Mouse (Mus musculus): ENCODE data around the gene Gm45021. TPM values are rescaled to one million over a fixed set of nuclear protein-coding genes. Genes with fewer than 3 reads are reported as not detected.
"Not testable (repeated sequence)": the region's sequence is repeated elsewhere in the genome, so short reads cannot be mapped to it uniquely, and the experiment has no call there.

Gene Gm45021
- total RNA-seq, 2 experiments from 2014 or later: not detected

GRCm38 (mm10) chr6:48613464-48613863, 24.1 kb downstream of the Gm45021 start:
- no peak for DNase-seq

- DNase-seq: no peak
These were observed 25.3 kb downstream of the Gm45021 start for GRCm38 (mm10) chr6:48614756-48615155.

DNA sequence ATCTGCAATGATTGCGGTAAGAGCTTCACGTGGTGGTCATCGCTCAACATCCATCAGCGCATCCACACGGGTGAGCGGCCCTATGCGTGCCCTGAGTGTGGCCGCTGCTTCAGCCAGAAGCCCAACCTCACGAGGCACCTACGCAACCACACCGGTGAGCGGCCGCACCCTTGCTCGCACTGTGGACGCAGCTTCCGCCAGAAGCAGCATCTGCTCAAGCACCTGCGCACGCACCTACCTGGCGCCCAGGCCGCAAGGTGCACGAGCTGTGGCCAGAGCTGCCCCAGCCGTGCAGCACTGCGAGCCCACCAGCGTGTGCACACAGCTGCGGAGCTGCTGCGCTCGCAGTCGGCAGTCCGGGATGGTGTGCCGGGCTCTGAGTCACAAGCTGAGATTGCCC, 30.6 kb downstream of the Gm45021 start:
- no peak for DNase-seq

DNA sequence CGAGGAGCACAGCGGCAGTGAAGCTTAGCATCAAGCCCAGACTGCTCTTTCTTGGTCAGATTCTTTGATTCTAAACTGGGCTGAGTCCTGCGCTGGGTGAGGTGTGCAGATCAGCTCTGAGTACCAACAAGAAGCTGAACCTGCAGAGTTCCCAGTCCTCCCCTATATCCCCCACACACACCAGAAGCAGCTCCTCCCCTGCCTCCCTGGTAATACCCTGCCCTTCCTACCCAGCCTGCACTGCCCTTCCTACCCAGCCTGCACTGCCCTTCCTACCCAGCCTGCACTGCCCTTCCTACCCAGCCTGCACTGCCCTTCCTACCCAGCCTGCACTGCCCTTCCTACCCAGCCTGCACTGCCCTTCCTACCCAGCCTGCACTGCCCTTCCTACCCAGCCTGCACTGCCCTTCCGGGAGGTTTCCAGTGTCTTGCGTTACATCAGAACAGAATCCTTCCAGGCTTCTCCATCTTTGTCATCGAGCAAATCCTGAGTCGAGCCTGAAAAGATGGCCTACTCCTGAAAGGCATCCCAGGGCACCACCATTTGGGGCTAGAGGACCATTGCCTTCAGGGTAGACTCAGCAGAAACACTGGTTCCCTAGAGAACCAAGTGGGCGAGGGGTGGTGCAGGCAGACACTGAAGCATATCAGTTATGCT, 32.9 kb downstream of the Gm45021 start:
- not testable (repeated sequence) for DNase-seq

DNA sequence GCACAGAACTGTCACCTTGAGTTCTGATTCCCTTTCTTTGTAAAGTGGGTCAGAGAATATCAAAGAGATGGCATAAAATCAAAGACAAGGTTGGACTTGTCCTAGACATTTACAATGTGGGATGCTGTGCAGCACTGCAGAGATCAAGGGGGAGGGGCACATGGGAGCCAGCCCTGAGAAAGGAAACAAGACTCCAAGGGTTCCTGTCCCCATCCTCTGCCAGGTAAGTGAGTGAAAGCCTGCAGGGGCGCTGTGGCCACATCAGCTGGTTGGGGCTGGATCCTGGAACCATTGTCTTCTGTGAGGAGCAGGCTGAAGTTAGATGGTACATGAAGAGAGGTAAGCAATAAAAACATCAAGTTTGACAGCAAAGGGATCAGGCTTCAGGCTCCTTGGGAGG, 34.0 kb downstream of the Gm45021 start:
- DNase-seq: no peak

GRCm38 (mm10) chr6:48626464-48626863, 37.1 kb downstream of the Gm45021 start, which contains the start of gene AI854703:
AI854703 (plus strand) TSS chr6:48626764.
- DNase-seq: no peak

DNA sequence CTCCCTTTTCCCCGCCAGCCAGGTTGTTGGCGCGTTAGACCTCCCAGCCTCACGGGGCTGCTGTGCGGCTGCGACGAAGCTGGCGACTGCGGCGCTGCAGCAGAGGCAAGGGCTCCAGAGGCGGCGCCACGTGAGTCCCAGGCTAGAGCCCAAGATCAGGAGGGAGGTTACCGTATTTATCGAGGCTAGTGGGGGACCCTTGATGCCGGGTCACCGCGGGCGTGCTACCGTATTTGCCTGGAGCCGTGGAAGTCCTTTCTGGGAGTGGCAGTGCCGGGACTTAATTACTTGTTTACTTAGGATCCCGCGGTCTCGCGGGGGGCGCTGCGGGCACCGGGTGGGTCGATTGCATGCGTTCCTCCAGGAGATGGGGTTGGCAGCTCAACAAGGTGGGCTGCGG, 37.6 kb downstream of the Gm45021 start:
- DNase-seq: peak; percentile 35

GRCm38 (mm10) chr6:48627511-48627924, 38.1 kb downstream of the Gm45021 start:
- no peak for DNase-seq

GRCm38 (mm10) chr6:48628377-48628776, 39.0 kb downstream of the Gm45021 start:
- DNase-seq: no peak

DNA sequence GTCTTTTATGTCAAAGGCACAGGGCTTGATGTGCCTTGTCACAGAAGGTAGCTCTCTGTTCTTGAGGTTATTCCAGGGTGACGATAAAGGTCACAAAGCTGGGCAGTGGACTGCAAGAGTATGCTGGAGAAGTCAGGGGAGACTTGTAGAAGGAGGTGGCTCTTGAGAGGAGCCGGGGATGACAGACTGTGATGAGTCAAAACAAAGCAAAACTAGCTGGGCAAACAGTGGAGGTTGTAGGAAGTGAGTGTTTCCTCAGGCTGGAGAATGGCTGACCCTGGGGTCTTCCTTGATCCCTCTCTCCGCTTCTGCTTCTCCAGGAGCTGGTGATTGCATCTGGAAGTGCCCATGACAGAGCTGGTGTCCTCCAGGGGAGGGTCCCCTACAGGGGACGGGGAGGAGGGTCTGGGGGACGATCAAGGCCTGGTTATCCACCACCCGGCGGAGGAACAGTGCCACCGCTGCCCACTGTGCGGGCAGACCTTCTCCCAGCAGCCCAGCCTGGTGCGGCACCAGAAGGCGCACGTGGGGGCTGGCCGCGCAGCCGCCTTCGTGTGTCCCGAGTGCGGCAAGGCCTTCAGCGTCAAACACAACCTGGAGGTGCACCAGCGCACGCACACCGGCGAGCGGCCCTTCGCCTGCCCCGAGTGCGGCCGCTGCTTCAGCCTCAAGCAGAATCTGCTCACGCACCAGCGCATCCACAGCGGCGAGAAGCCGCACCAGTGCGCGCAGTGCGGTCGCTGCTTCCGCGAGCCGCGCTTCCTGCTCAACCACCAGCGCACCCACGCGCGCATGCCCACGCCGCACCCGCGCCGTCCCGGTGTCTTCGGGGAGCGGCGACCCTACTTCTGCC, 39.6 kb downstream of the Gm45021 start:
- DNase-seq: no peak

- DNase-seq: no peak
These were observed 40.2 kb downstream of the Gm45021 start for GRCm38 (mm10) chr6:48629661-48630034.

- no peak for DNase-seq
These were observed 41.4 kb downstream of the Gm45021 start for GRCm38 (mm10) chr6:48630831-48631230.

DNA sequence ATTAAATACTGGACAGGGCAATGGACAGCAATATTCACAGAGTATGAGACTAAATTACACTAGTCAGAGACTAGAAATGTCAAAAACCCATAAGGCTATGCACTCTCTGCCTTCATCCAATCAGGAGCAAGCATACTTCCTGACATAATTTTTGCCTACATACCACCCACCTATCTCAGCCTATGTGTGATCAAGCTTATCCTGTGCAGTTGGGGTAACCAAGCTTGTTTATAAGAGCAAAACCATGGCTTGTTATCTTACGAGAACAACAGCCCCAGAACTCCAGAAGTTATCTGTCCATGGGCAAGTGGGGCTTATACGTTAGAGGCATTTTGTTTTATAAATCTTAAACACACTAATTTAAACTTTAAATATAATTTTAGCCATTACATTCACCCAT, 45.7 kb downstream of the Gm45021 start:
- DNase-seq: no peak

- no peak for DNase-seq
These were observed 47.1 kb downstream of the Gm45021 start for GRCm38 (mm10) chr6:48636515-48636914.

- DNase-seq: no peak
These were observed 48.5 kb downstream of the Gm45021 start for GRCm38 (mm10) chr6:48637811-48638500.

GRCm38 (mm10) chr6:48638553-48638952, 49.1 kb downstream of the Gm45021 start:
- DNase-seq: no peak

DNA sequence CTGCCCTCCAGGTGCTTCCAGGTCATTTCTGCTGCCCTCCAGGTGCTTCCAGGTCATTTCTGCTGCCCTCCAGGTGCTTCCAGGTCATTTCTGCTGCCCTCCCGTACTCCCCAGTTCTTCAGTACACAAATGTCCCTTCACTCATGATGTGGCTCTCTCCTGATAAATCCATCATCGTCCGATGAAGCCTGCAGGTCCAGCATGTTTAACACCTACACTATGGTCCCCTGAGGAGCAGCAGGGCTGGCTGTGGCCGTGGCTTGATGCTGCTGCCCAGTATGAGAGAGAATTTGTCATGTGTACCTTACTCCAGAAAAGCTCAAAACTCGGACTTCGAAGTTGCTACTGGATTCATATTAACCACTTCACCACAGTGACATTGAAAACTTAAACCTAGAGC, 52.0 kb downstream of the Gm45021 start:
- DNase-seq: no peak

DNA sequence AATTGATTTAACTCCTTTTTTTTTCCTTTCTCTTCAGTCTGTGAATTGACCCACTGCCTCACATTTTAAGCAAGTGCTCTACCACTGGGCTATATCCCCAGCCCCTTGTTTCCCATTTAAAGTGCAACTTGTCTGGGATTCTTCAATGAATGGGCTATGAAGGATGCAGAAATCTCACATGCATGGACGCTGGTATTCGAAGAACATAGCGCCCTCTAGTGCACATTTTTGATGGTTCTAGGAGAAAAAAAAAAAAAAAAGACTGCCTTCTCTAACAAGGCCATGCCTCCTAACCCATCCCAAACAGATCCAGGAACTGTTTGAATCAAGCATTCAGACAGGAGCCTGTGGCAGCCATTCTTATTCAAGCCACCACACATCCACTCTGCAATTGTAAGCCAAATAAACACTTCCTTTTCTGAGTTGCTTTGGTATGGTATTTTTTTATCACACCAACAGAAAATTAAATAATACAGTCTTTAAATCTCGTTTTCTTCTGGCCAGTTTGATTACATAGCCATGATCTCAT, 53.4 kb downstream of the Gm45021 start:
- no peak for DNase-seq

DNA sequence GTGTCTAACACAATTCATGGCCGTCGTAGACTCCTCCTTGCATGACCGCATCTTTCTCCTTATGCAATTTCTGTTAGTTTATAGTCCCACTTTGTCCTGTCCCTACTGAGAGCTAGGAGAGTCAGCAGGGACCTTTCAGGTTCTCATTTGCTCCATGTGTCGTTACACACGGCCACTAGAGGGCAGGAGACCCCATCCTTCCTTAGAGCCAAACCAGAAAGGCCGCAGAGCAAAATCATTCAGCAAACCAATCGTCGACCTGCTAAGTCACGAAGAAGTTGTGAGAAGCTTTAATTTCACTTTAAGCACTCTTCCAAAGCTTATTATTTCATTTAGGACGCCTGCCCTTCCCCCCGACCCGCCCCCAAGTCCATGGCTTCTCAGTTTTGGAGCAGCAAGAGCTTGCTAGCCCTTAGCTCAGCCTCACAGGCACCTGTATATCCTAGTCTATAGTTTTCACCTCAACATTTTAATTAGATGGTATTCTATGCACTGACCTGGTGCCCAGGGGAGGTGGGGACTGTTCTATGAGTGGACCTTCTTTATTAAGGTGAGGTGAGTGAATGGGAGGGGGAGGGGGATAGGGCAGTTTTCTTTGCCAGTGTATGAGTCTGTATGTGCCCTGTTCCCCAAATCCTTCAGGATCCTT, 56.4 kb downstream of the Gm45021 start:
- DNase-seq: peak; percentile 36

DNA sequence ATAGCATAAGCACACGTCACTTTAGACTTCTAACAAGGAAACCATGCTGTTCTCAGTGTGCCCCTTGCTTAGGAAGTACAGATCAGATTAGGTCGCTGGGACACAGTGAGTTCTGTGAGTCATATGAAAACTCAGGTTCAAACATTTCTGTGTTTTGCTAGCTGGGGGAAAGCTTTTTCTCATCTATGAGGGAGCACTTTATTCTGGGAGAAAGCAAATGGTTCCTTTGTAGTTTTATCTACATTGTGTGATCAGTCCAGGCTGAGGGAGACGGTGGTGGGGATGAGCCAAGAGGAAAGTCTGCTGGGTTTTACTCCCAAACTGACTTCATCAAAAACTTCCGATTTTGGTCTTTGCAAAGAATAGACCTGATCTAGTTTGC, 56.9 kb downstream of the Gm45021 start:
- no peak for DNase-seq

- peak; percentile 39 for DNase-seq
These were observed 57.6 kb downstream of the Gm45021 start, which contains the start of gene Gimap8 for GRCm38 (mm10) chr6:48646995-48647394. Gimap8 (plus strand) TSS chr6:48647234.

DNA sequence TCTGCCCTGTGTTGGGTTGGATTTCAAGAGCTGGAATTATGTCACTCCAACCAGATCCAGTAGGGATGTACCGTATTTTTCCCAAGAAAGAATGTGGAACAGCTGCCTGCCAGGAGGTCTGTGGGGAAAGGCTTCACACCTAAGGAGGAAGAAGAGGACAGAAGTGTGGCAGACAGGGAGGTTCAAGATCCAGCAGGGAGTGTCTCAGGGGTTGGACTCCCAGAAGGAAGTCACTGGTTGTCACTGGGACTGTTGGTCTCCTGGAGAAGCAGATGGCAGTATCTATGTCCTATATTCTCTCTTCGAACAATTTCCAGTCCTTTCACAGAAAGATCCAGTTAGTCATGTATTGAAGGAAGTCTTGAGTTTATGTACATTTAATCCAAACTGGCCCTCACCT, 58.2 kb downstream of the Gm45021 start:
- no peak for DNase-seq

Measured in gastrocnemius, postnatal 25 days (tissue).